Mouse (Mus musculus) intestine, postnatal 0 days (tissue): ENCODE results near the gene Ksr2. TPM values are rescaled to one million over a fixed set of nuclear protein-coding genes. Genes with fewer than 3 reads are reported as not detected.
"Not testable (repeated sequence)": the region's sequence is repeated elsewhere in the genome, so short reads cannot be mapped to it uniquely, and the experiment has no call there.

Source experiments
- ATAC-seq: fragments of 200-750 bp; cut with Nextera tagmentation; 2 replicates; pipeline ENCODE4 v1.8.0; 2017; ENCODE audit warnings: mild to moderate bottlenecking, moderate TSS enrichment, moderate library complexity
- H3K27ac ChIP-seq: fragments of 300-500 bp; sonication (generic); 2 replicates; pipeline ENCODE4 v1.5.1; 2014; ENCODE audit warnings: mild to moderate bottlenecking, low read depth, low read length, moderate library complexity
- H3K27me3 ChIP-seq: fragments of 300-500 bp; sonication (generic); replicated peaks from 2 replicates; pipeline ENCODE4 v1.6.1; 2014; ENCODE audit warnings: low read length, mixed read lengths; ENCODE audit not compliant: control insufficient read depth, insufficient read depth
- H3K36me3 ChIP-seq: fragments of 300-500 bp; sonication (generic); 2 replicates; pipeline ENCODE4 v1.6.1; 2014; ENCODE audit warnings: mild to moderate bottlenecking, moderate library complexity; ENCODE audit not compliant: control insufficient read depth, insufficient read depth
- H3K4me1 ChIP-seq: fragments of 300-500 bp; sonication (generic); replicated peaks from 2 replicates; pipeline ENCODE4 v1.6.1; 2014; ENCODE audit warnings: antibody characterized with exemption, low read length, mixed read lengths; ENCODE audit not compliant: control insufficient read depth, insufficient read depth
- H3K4me2 ChIP-seq: fragments of 300-500 bp; sonication (generic); replicated peaks from 2 replicates; pipeline ENCODE4 v1.6.1; 2014; ENCODE audit warnings: low read depth, mild to moderate bottlenecking, moderate library complexity
- H3K4me3 ChIP-seq: fragments of 300-500 bp; sonication (generic); 2 replicates; pipeline ENCODE4 v1.5.1; 2014; ENCODE audit warnings: low read depth, low read length
- H3K9ac ChIP-seq: fragments of 300-500 bp; sonication (generic); 2 replicates; pipeline ENCODE4 v1.6.1; 2014; ENCODE audit warnings: mild to moderate bottlenecking, low read depth, low read length
- H3K9me3 ChIP-seq: fragments of 300-500 bp; sonication (generic); 2 replicates; pipeline ENCODE4 v1.6.1; 2016; ENCODE audit warnings: mixed run types; ENCODE audit not compliant: control insufficient read depth
- CTCF ChIP-seq: sonication (generic); IDR thresholded peaks from 2 replicates; pipeline ENCODE4 v1.5.1; 2016; ENCODE audit warnings: low read depth, mild to moderate bottlenecking, control low read depth, antibody characterized with exemption, moderate library complexity
- WGBS: fragments of 180-500 bp; shearing (Covaris S2); extraction: QIAGEN DNeasy Blood & Tissue Kit; methylation state at CpG from one replicate; pipeline ENCODE4 v1.1.7; 2014; 5-methylcytosine and 5-hydroxymethylcytosine counted together
- polyA plus RNA-seq: library from polyadenylated mRNA; unstranded; fragments of >200 nt; fragmentation: Nextera tagmentation; extraction: Ambion mirVana; gene quantifications from 2 replicates; pipeline ENCODE4 v1.2.1, GENCODE M21; 2015

Gene Ksr2
- polyA plus RNA-seq, 1 experiment from 2014 or later, result 0.12 TPM

GRCm38 (mm10) chr5:117415011-117415912 is 1.5 kb downstream of the Ksr2 start:
- WGBS, result 33% methylated on average over 19 of the region's 19 CpGs
- Histone ChIP-seq H3K9me3 (no peaks in the 10 kb centered on the region), H3K27me3 (peaks cover 27% of the 10 kb centered on the region), H3K27ac (no peak overlapping the region), H3K4me2 (no peak overlapping the region), H3K9ac (no peak overlapping the region), H3K36me3 (no peaks in the 10 kb centered on the region), H3K4me3 (no peak overlapping the region), H3K4me1 (no peaks in the 10 kb centered on the region)
- TF ChIP-seq CTCF, result no peak
- ATAC-seq, result no peak

- WGBS, result 75% methylated on average over 2 of the region's 2 CpGs
Observed at GRCm38 (mm10) chr5:117417442-117417841, 3.6 kb downstream of the Ksr2 start.

GRCm38 (mm10) chr5:117433501-117433900 is 19.7 kb downstream of the Ksr2 start:
- not testable (repeated sequence) for H3K27ac ChIP-seq, H3K36me3 ChIP-seq, H3K9ac ChIP-seq, H3K4me2 ChIP-seq, H3K4me1 ChIP-seq, ATAC-seq, H3K4me3 ChIP-seq, H3K27me3 ChIP-seq, H3K9me3 ChIP-seq
- 89% methylated on average over 7 of the region's 7 CpGs for WGBS

More at GRCm38 (mm10) chr5:117417442-117417841, 3.6 kb downstream of the Ksr2 start:
- no peak overlapping the region for H3K4me3 ChIP-seq
- no peak for ATAC-seq
- no peak overlapping the region for H3K9ac ChIP-seq
- no peak overlapping the region for H3K27ac ChIP-seq
- no peak for TF ChIP-seq CTCF
- no peaks in the 10 kb centered on the region for H3K9me3 ChIP-seq
- peaks cover 27% of the 10 kb centered on the region for H3K27me3 ChIP-seq
- H3K36me3 ChIP-seq, result no peaks in the 10 kb centered on the region
- H3K4me2 ChIP-seq, result no peak overlapping the region
- H3K4me1 ChIP-seq, result no peaks in the 10 kb centered on the region

GRCm38 (mm10) chr5:117440261-117440660 is 26.5 kb downstream of the Ksr2 start:
- H3K4me1 ChIP-seq, result no peaks in the 10 kb centered on the region
- H3K9me3 ChIP-seq, result no peaks in the 10 kb centered on the region
- H3K9ac ChIP-seq, result no peak overlapping the region
- 94% methylated on average over 11 of the region's 11 CpGs for WGBS
- H3K27ac ChIP-seq, result no peak overlapping the region
- no peak overlapping the region for H3K4me2 ChIP-seq
- no peak for TF ChIP-seq CTCF
- no peaks in the 10 kb centered on the region for H3K36me3 ChIP-seq
- no peaks in the 10 kb centered on the region for H3K27me3 ChIP-seq
- no peak overlapping the region for H3K4me3 ChIP-seq
- no peak for ATAC-seq

GRCm38 (mm10) chr5:117441242-117441842 is 27.5 kb downstream of the Ksr2 start:
- no peak for TF ChIP-seq CTCF

GRCm38 (mm10) chr5:117442157-117442765 is 28.5 kb downstream of the Ksr2 start:
- H3K27ac ChIP-seq, result no peak overlapping the region
- no peak overlapping the region for H3K4me2 ChIP-seq
- no peak overlapping the region for H3K4me3 ChIP-seq
- H3K36me3 ChIP-seq, result no peaks in the 10 kb centered on the region
- ATAC-seq, result no peak
- WGBS, result 87% methylated on average over 12 of the region's 12 CpGs
- H3K4me1 ChIP-seq, result no peaks in the 10 kb centered on the region
- no peak for TF ChIP-seq CTCF
- H3K27me3 ChIP-seq, result no peaks in the 10 kb centered on the region
- no peaks in the 10 kb centered on the region for H3K9me3 ChIP-seq
- no peak overlapping the region for H3K9ac ChIP-seq

More at GRCm38 (mm10) chr5:117441242-117441842, 27.5 kb downstream of the Ksr2 start:
- ATAC-seq, result no peak
- H3K4me3 ChIP-seq, result no peak overlapping the region
- no peaks in the 10 kb centered on the region for H3K36me3 ChIP-seq
- no peak overlapping the region for H3K4me2 ChIP-seq
- no peak overlapping the region for H3K27ac ChIP-seq
- H3K9ac ChIP-seq, result no peak overlapping the region
- H3K4me1 ChIP-seq, result no peaks in the 10 kb centered on the region
- 51% methylated on average over 18 of the region's 18 CpGs for WGBS
- no peaks in the 10 kb centered on the region for H3K27me3 ChIP-seq
- H3K9me3 ChIP-seq, result no peaks in the 10 kb centered on the region
